Mouse (Mus musculus): ENCODE results near the gene Ndel1. TPM values are rescaled to one million over a fixed set of nuclear protein-coding genes. Genes with fewer than 3 reads are reported as not detected.
"Not testable (repeated sequence)": the region's sequence is repeated elsewhere in the genome, so short reads cannot be mapped to it uniquely, and the experiment has no call there.

Gene Ndel1
- polyA plus RNA-seq, 1 experiment, result 102 TPM

DNA sequence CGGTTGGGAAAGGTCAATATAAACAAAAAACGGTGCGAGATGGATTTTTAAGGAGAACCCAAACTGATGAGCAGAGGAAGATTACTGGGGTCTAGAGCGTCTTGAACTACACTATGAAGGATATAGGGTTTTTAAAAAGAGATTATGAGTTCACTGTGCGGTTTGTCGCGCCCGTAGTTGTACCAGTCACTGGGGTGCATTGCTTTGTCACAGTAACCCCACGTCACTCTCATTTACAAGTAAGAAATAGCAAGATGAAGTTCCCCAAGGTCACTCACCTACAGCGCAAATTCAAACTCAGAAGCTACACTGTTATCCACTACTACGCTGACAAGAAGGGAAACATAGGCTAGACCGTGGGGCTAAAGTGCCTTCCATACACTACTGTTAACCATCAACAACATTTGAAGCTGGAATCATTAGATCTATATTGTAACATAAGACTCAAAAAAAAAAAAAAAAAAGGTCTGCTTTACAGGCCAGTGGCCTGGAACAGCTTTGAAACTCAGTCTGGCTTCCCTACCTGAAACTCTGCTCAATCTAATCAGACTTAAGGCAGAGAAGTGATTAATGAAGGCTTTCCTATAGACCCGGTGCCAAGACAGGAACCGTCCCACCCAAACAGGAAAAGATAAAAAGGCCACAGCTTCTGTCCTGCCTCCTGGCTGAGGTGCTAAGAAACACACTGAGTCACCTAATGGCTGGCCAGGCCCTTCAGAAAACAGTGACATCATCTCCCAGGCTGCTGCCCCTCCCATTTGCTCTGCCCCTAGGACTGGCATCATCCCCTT, 17.9 kb downstream of the Ndel1 start:
- Histone ChIP-seq H3K4me1 (ENCODE audit: control insufficient read depth, insufficient read depth, low read length) (peaks cover 13% of the 10 kb centered on the region), H3K27ac (ENCODE audit: insufficient read depth, low read length) (peak overlapping the region; percentile 20; the same call in 1 of the 2 replicates), H3K4me3 (ENCODE audit: insufficient read depth, low read length) (peak overlapping the region; percentile 49)
- TF ChIP-seq POLR2A (IDR thresholded peaks at IDR 0.05; ENCODE audit: extremely low read depth, insufficient read depth, low read length) (no peak), CTCF (IDR thresholded peaks at IDR 0.05; ENCODE audit: extremely low read depth, insufficient read depth, low read length) (no peak)

- TF ChIP-seq POLR2A (IDR thresholded peaks at IDR 0.05; ENCODE audit: extremely low read depth, insufficient read depth, low read length), result peak; percentile 84
- TF ChIP-seq CTCF (IDR thresholded peaks at IDR 0.05; ENCODE audit: extremely low read depth, insufficient read depth, low read length), result no peak
- Histone ChIP-seq H3K27ac (ENCODE audit: insufficient read depth, low read length) (peak overlapping the region; percentile 66), H3K4me3 (ENCODE audit: insufficient read depth, low read length) (peak overlapping the region; percentile 49), H3K4me1 (ENCODE audit: control insufficient read depth, insufficient read depth, low read length) (peaks cover 13% of the 10 kb centered on the region)
Measured at GRCm38 (mm10) chr11:68852932-68853409, 18.7 kb downstream of the Ndel1 start.

- TF ChIP-seq POLR2A (IDR thresholded peaks at IDR 0.05; ENCODE audit: extremely low read depth, insufficient read depth, low read length), result no peak
- TF ChIP-seq CTCF (IDR thresholded peaks at IDR 0.05; ENCODE audit: extremely low read depth, insufficient read depth, low read length), result no peak
- H3K4me1 ChIP-seq (ENCODE audit: control insufficient read depth, insufficient read depth, low read length), result peaks cover 13% of the 10 kb centered on the region
- H3K27ac ChIP-seq (ENCODE audit: insufficient read depth, low read length), result peak overlapping the region; percentile 66
- H3K4me3 ChIP-seq (ENCODE audit: insufficient read depth, low read length), result peak overlapping the region; percentile 49
Measured at GRCm38 (mm10) chr11:68852486-68852901, 19.2 kb downstream of the Ndel1 start.

DNA sequence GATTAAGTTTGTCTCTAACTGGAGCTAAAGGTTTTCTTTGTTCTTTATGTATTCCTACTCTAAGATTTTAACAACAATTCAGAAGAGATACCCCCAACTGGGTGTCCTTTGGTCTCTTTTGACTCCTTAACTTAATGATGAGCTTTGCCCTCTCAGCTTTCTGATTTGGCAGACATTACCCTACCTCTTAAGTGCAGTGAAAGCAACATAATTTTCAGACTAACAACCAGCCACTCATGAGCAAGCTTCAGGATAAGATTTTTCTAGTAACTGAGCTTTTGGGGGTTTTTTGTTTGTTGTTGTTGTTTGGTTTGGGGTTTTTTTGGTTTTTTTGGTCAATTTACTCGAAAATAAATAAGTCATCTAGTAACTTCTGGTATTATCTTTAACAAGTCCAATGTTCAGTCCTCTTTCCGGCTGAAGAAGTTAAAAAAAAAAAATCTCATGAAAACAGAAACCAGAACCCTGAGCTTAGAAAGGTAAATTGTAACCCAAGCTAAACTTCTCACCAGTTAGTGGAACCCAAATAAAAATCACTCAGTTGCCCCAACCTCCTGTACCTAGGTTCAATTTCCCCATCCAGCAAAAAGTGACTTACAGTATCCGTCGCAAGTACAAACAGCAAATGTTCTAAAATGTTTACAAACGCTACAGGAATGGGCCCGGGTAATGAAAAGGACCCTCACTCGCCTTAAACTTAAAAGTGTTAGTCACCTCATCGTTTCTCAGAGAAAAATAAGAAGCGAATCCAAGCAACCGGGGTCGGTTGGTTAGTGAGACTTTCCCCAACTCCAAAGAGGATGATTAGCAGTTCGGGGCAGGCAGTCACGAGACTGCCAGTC, 19.8 kb downstream of the Ndel1 start:
- H3K4me3 ChIP-seq (ENCODE audit: insufficient read depth, low read length), result peak overlapping the region; percentile 49
- no peak for TF ChIP-seq POLR2A (IDR thresholded peaks at IDR 0.05; ENCODE audit: extremely low read depth, insufficient read depth, low read length)
- TF ChIP-seq CTCF (IDR thresholded peaks at IDR 0.05; ENCODE audit: extremely low read depth, insufficient read depth, low read length), result no peak
- H3K4me1 ChIP-seq (ENCODE audit: control insufficient read depth, insufficient read depth, low read length), result peaks cover 13% of the 10 kb centered on the region
- H3K27ac ChIP-seq (ENCODE audit: insufficient read depth, low read length), result peak overlapping the region; percentile 66; the same call in 1 of the 2 replicates

GRCm38 (mm10) chr11:68850862-68851261, 20.8 kb downstream of the Ndel1 start:
- no peak for TF ChIP-seq CTCF (IDR thresholded peaks at IDR 0.05; ENCODE audit: extremely low read depth, insufficient read depth, low read length)
- TF ChIP-seq POLR2A (IDR thresholded peaks at IDR 0.05; ENCODE audit: extremely low read depth, insufficient read depth, low read length), result no peak
- H3K4me3 ChIP-seq (ENCODE audit: insufficient read depth, low read length), result peak overlapping the region; percentile 49
- no peak overlapping the region for H3K27ac ChIP-seq (ENCODE audit: insufficient read depth, low read length)
- H3K4me1 ChIP-seq (ENCODE audit: control insufficient read depth, insufficient read depth, low read length), result peaks cover 13% of the 10 kb centered on the region

DNA sequence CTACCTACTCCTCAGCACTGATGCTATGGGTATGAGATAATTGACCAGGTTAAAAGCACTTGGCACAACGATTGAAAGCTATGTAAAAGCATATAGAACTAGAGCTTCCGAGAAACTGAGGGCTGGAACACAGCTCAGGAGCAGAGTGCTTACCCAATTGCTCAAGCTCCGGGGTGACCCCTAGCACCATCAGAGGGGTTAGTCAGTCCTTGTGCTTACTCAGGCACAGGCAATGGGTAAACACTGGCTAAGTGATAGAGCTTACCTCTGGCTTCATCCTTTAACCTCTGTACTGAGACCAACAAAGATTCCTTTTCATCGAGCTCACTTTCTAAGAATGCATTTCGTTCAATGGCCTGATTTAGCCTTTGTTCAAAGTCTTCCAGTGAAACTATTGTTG, 32.1 kb downstream of the Ndel1 start:
- H3K27ac ChIP-seq (ENCODE audit: insufficient read depth, low read length), result no peak overlapping the region
- TF ChIP-seq CTCF (IDR thresholded peaks at IDR 0.05; ENCODE audit: extremely low read depth, insufficient read depth, low read length) (no peak), POLR2A (IDR thresholded peaks at IDR 0.05; ENCODE audit: extremely low read depth, insufficient read depth, low read length) (no peak)
- no peak overlapping the region for H3K4me3 ChIP-seq (ENCODE audit: insufficient read depth, low read length)
- H3K4me1 ChIP-seq (ENCODE audit: control insufficient read depth, insufficient read depth, low read length), result no peaks in the 10 kb centered on the region

- H3K4me1 ChIP-seq (ENCODE audit: control insufficient read depth, insufficient read depth, low read length), result no peaks in the 10 kb centered on the region
- H3K4me3 ChIP-seq (ENCODE audit: insufficient read depth, low read length), result no peak overlapping the region
- H3K27ac ChIP-seq (ENCODE audit: insufficient read depth, low read length), result no peak overlapping the region
- TF ChIP-seq POLR2A (IDR thresholded peaks at IDR 0.05; ENCODE audit: extremely low read depth, insufficient read depth, low read length), result no peak
- TF ChIP-seq CTCF (IDR thresholded peaks at IDR 0.05; ENCODE audit: extremely low read depth, insufficient read depth, low read length), result no peak
Measured at GRCm38 (mm10) chr11:68835034-68835433, 36.6 kb downstream of the Ndel1 start.

DNA sequence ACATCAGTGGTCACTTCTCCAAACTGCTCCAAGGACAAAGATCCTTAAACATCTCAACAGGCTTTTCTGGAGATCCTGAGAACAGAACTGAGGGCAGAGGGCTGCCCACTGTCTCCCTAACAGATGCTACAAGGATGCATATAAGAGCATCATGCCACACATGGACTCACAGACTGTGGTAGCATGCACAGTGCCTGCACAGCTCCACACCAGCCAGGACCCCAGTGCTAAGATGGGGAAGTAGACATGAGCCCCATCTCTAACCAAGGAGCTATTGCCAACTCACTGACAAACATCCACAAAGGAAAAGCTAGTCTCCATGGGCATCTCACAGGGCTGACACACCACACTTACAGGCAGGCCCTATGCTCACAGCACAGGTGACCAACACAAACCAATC, 38.1 kb downstream of the Ndel1 start:
- H3K4me1 ChIP-seq (ENCODE audit: control insufficient read depth, insufficient read depth, low read length), result no peaks in the 10 kb centered on the region
- H3K27ac ChIP-seq (ENCODE audit: insufficient read depth, low read length), result no peak overlapping the region
- TF ChIP-seq POLR2A (IDR thresholded peaks at IDR 0.05; ENCODE audit: extremely low read depth, insufficient read depth, low read length) (no peak), CTCF (IDR thresholded peaks at IDR 0.05; ENCODE audit: extremely low read depth, insufficient read depth, low read length) (no peak)
- no peak overlapping the region for H3K4me3 ChIP-seq (ENCODE audit: insufficient read depth, low read length)

- H3K4me3 ChIP-seq (ENCODE audit: insufficient read depth, low read length), result no peak overlapping the region
- H3K4me1 ChIP-seq (ENCODE audit: control insufficient read depth, insufficient read depth, low read length), result no peaks in the 10 kb centered on the region
- no peak for TF ChIP-seq CTCF (IDR thresholded peaks at IDR 0.05; ENCODE audit: extremely low read depth, insufficient read depth, low read length)
- no peak for TF ChIP-seq POLR2A (IDR thresholded peaks at IDR 0.05; ENCODE audit: extremely low read depth, insufficient read depth, low read length)
Measured at GRCm38 (mm10) chr11:68832793-68833192, 38.9 kb downstream of the Ndel1 start.

DNA sequence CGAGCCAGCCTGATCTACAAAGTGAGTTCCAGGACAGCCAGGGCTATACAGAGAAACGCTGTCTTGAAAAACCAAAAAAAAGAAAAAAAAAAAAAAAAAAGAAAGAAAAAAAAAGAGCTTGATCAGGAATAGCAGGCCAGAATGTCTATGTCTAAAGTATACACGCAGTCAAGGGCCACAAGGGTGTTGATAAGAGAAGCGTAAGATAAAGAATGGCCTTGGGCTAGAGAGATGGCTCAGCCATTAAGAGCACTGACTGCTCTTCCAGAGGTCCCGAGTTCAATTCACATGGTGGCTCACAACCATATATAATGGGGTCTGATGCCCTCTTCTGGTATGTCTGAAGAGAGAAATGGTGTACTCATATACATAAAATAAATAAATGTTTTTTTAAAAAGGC, 40.1 kb downstream of the Ndel1 start:
- not testable (repeated sequence) for H3K27ac ChIP-seq (ENCODE audit: insufficient read depth, low read length); H3K4me1 ChIP-seq (ENCODE audit: control insufficient read depth, insufficient read depth, low read length); H3K4me3 ChIP-seq (ENCODE audit: insufficient read depth, low read length)

More at GRCm38 (mm10) chr11:68832793-68833192, 38.9 kb downstream of the Ndel1 start:
- no peak overlapping the region for H3K27ac ChIP-seq (ENCODE audit: insufficient read depth, low read length)

Data from cortical plate, adult 2 months (tissue).